Mouse (Mus musculus) intestine, embryonic 14.5 days (tissue): ENCODE measurements around the gene Bcl2l12. TPM values are rescaled to one million over a fixed set of nuclear protein-coding genes. Genes with fewer than 3 reads are reported as not detected.

ENCODE experiments used
- ATAC-seq: fragments of 200-750 bp; cut with Nextera tagmentation; replicated peaks from 2 replicates; pipeline ENCODE4 v1.8.0; 2017; ENCODE audit warnings: low read depth, moderate number of reproducible peaks, moderate TSS enrichment, moderate library complexity; ENCODE audit not compliant: low FRiP score, low TSS enrichment
- DNase-seq: peaks from one replicate; pipeline ENCODE4 v3.0.0-alpha.2; 2018; ENCODE audit warnings: low spot score
- H3K27ac ChIP-seq: fragments of 300-500 bp; sonication (generic); 2 replicates; pipeline ENCODE4 v1.5.1; 2014; ENCODE audit warnings: low read depth, mild to moderate bottlenecking, control low read depth
- H3K27me3 ChIP-seq: fragments of 300-500 bp; sonication (generic); replicated peaks from 2 replicates; pipeline ENCODE4 v1.6.1; 2014; ENCODE audit warnings: low read length, control low read depth; ENCODE audit not compliant: control insufficient read depth, insufficient read depth
- H3K36me3 ChIP-seq: fragments of 300-500 bp; sonication (generic); 2 replicates; pipeline ENCODE4 v1.6.1; 2014; ENCODE audit warnings: low read length, control low read depth; ENCODE audit not compliant: control insufficient read depth, insufficient read depth
- H3K4me1 ChIP-seq: fragments of 300-500 bp; sonication (generic); replicated peaks from 2 replicates; pipeline ENCODE4 v1.6.1; 2014; ENCODE audit warnings: low read length, control low read depth, mixed read lengths; ENCODE audit not compliant: control insufficient read depth, insufficient read depth
- H3K4me2 ChIP-seq: fragments of 300-500 bp; sonication (generic); 2 replicates; pipeline ENCODE4 v1.6.1; 2014; ENCODE audit warnings: low read length
- H3K4me3 ChIP-seq: fragments of 300-500 bp; sonication (generic); 2 replicates; pipeline ENCODE4 v1.5.1; 2014; ENCODE audit warnings: low read depth, low read length, control low read depth, mixed read lengths
- H3K9ac ChIP-seq: fragments of 300-500 bp; sonication (generic); 2 replicates; pipeline ENCODE4 v1.6.1; 2014; ENCODE audit warnings: mild to moderate bottlenecking, low read length
- H3K9me3 ChIP-seq: fragments of 300-500 bp; sonication (generic); 2 replicates; pipeline ENCODE4 v1.6.1; 2016; ENCODE audit warnings: low read length, control low read depth; ENCODE audit not compliant: control insufficient read depth
- whole genome bisulfite sequencing: fragments of 180-500 bp; shearing (Covaris S2); extraction: QIAGEN DNeasy Blood & Tissue Kit; methylation state at CpG from one replicate; pipeline ENCODE4 v1.1.7; 2014; 5-methylcytosine and 5-hydroxymethylcytosine counted together
- polyA plus RNA-seq: library from polyadenylated mRNA; unstranded; fragments of >200 nt; fragmentation: Nextera tagmentation; extraction: Ambion mirVana; gene quantifications from 2 replicates; pipeline ENCODE4 v1.2.1, GENCODE M21; 2014

Gene Bcl2l12
- polyA plus RNA-seq, 1 experiment from 2014 or later = 54.3 TPM

DNA sequence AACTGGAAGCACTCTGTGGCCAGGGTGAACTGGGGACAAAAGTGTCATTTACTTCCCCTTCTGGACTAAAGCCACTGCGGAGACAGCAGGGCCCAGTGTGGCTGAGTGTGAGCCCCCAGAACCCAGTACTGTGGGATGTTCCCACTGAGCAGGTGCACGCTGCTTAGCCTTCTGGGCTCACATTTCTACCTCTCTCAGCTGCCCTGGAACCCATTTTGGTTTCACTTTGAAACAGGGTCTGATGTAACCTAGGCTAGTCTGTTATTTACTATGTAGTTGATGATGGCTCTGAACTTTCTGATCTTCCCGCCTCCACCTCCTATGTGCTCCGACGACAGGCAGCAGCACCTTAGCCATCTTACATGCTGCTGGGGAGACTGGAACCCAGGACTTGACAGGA, 35.7 kb downstream of the Bcl2l12 start:
- H3K27me3 ChIP-seq = no peaks in the 10 kb centered on the region
- H3K27ac ChIP-seq = no peak overlapping the region
- H3K4me2 ChIP-seq = no peak overlapping the region
- peaks cover 29% of the 10 kb centered on the region for H3K36me3 ChIP-seq
- ATAC-seq = no peak
- no peak overlapping the region for H3K4me3 ChIP-seq
- no peak overlapping the region for H3K9ac ChIP-seq
- H3K9me3 ChIP-seq = no peaks in the 10 kb centered on the region
- no peak for DNase-seq
- no peaks in the 10 kb centered on the region for H3K4me1 ChIP-seq
- 90% methylated on average over 5 of the region's 5 CpGs for WGBS

- Histone ChIP-seq H3K27me3 (no peaks in the 10 kb centered on the region), H3K4me1 (no peaks in the 10 kb centered on the region), H3K9me3 (no peaks in the 10 kb centered on the region), H3K9ac (no peak overlapping the region), H3K27ac (no peak overlapping the region), H3K4me3 (no peak overlapping the region), H3K36me3 (peaks cover 29% of the 10 kb centered on the region), H3K4me2 (no peak overlapping the region)
- DNase-seq (no peak), ATAC-seq (no peak)
- 60% methylated on average over 8 of the region's 8 CpGs for WGBS
Measured at GRCm38 (mm10) chr7:44962337-44962736, 36.2 kb downstream of the Bcl2l12 start.

DNA sequence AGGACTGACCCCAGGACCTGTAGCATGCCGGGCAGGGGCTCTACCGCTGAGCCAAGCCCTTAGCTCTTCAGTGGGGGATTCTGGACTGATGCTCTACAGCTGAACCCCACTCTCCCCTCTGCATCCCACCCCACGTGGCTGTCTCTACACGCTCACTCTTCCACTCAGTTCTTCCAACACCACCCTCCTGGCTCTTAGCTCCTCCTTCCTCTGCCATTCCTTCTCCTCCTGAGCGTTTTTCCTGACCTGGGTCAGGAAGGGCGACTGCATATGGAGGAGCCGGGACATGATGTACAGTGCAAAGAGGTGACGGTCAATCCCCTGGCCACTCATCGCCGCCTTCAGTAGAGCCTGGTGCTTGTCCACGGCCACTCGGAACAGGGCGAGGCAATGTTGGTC, 38.0 kb downstream of the Bcl2l12 start:
- Histone ChIP-seq H3K27ac (no peak overlapping the region), H3K4me2 (no peak overlapping the region), H3K4me3 (no peak overlapping the region), H3K9me3 (no peaks in the 10 kb centered on the region), H3K9ac (no peak overlapping the region), H3K4me1 (no peaks in the 10 kb centered on the region), H3K36me3 (peaks cover 24% of the 10 kb centered on the region), H3K27me3 (no peaks in the 10 kb centered on the region)
- WGBS = 88% methylated on average over 13 of the region's 13 CpGs
- DNase-seq (no peak), ATAC-seq (no peak)

GRCm38 (mm10) chr7:44959874-44960511, 38.5 kb downstream of the Bcl2l12 start:
- no peak overlapping the region for H3K27ac ChIP-seq
- ATAC-seq = no peak
- WGBS = 85% methylated on average over 10 of the region's 10 CpGs
- H3K4me3 ChIP-seq = no peak overlapping the region
- H3K4me2 ChIP-seq = no peak overlapping the region
- peaks cover 21% of the 10 kb centered on the region for H3K36me3 ChIP-seq
- H3K4me1 ChIP-seq = no peaks in the 10 kb centered on the region
- H3K27me3 ChIP-seq = no peaks in the 10 kb centered on the region
- H3K9ac ChIP-seq = no peak overlapping the region
- DNase-seq = no peak
- no peaks in the 10 kb centered on the region for H3K9me3 ChIP-seq

- ATAC-seq (no peak), DNase-seq (no peak)
- Histone ChIP-seq H3K4me1 (no peaks in the 10 kb centered on the region), H3K4me3 (no peak overlapping the region), H3K36me3 (peaks cover 20% of the 10 kb centered on the region), H3K27me3 (no peaks in the 10 kb centered on the region), H3K9ac (no peak overlapping the region), H3K27ac (no peak overlapping the region), H3K9me3 (no peaks in the 10 kb centered on the region), H3K4me2 (no peak overlapping the region)
- WGBS = 81% methylated on average over 8 of the region's 8 CpGs
Measured at GRCm38 (mm10) chr7:44959281-44959680, 39.2 kb downstream of the Bcl2l12 start.

DNA sequence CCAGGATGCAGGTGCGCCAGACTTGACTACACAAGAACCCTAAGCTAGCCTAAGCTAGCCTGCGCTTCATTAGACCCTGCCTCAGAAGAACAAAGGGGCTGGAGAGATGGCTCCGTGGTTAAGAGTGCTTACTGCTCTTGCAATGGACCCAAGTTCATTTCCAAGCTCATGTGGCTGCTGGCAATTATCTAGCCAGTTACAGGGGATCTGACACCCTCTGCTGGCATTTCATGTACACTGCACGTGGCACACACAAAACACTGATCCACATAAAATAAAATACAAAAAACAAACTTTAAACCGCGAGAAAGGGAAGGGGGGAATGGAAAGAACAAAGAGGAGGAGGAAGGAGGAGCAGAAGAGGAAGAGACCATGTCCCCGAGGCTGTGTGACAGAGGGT, 40.3 kb downstream of the Bcl2l12 start:
- Histone ChIP-seq H3K9me3 (no peaks in the 10 kb centered on the region), H3K9ac (no peak overlapping the region), H3K27me3 (no peaks in the 10 kb centered on the region), H3K4me3 (no peak overlapping the region), H3K27ac (no peak overlapping the region), H3K4me1 (no peaks in the 10 kb centered on the region), H3K36me3 (peaks cover 17% of the 10 kb centered on the region), H3K4me2 (no peak overlapping the region)
- no peak for DNase-seq
- 54% methylated on average over 7 of the region's 7 CpGs for WGBS
- ATAC-seq = no peak

GRCm38 (mm10) chr7:44957183-44957835, 41.2 kb downstream of the Bcl2l12 start:
- Histone ChIP-seq H3K9me3 (no peaks in the 10 kb centered on the region), H3K9ac (no peak overlapping the region), H3K4me3 (no peak overlapping the region), H3K27me3 (no peaks in the 10 kb centered on the region), H3K36me3 (peaks cover 13% of the 10 kb centered on the region; the same call in 1 of the 2 replicates), H3K27ac (no peak overlapping the region), H3K4me2 (no peak overlapping the region), H3K4me1 (no peaks in the 10 kb centered on the region)
- ATAC-seq (no peak), DNase-seq (no peak)
- WGBS = 77% methylated on average over 20 of the region's 20 CpGs

DNA sequence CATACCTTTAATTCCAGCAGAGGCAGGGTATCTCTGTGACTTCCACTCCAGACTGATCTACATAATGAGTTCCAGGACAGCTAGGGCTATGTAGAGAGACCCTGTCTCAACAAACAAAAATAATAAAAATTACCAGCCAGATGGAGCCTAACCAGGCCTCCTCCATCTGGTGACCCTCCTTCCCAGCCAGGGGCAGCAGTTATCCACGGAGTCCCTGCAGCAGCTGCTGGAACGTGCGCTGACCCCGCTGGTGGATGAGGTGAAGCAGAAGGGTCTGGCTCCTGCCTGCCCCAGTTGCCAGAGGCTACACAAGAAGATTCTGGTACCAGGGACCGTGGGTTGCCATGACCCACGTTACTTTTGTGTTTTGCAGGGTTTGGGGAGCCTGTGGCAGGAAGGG, 42.2 kb downstream of the Bcl2l12 start:
- peaks cover 7% of the 10 kb centered on the region; the same call in 1 of the 2 replicates for H3K36me3 ChIP-seq
- no peak overlapping the region for H3K4me2 ChIP-seq
- peaks cover 6% of the 10 kb centered on the region for H3K27me3 ChIP-seq
- no peak overlapping the region for H3K4me3 ChIP-seq
- no peak overlapping the region for H3K9ac ChIP-seq
- ATAC-seq (no peak), DNase-seq (no peak)
- 60% methylated on average over 6 of the region's 6 CpGs for WGBS
- no peaks in the 10 kb centered on the region for H3K9me3 ChIP-seq
- H3K4me1 ChIP-seq = peaks cover 3% of the 10 kb centered on the region
- no peak overlapping the region for H3K27ac ChIP-seq

DNA sequence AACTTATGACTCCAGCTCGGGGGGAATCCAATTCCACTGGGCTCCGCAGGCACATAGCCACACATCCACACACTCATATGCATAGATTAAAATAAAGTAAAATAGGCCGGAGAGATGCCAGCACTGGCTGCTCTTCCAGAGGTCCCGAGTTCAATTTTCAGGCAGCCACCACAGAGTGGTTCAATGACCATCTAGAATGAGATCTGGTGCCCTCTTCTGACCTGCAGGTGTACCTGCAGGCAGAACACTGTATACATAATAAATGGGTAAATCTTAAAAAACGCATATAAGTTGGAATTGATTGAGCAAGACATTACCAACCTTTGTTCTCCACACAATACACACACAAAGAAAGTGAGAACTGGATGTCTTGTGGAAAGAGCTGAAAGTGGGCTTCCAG, 42.9 kb downstream of the Bcl2l12 start:
- H3K4me2 ChIP-seq = no peak overlapping the region
- no peaks in the 10 kb centered on the region for H3K9me3 ChIP-seq
- no peak overlapping the region for H3K27ac ChIP-seq
- no peak for ATAC-seq
- peaks cover 1% of the 10 kb centered on the region; the same call in 1 of the 2 replicates for H3K36me3 ChIP-seq
- H3K27me3 ChIP-seq = peaks cover 12% of the 10 kb centered on the region
- no peak overlapping the region for H3K4me3 ChIP-seq
- WGBS = 57% methylated on average over 5 of the region's 5 CpGs
- no peak overlapping the region for H3K9ac ChIP-seq
- DNase-seq = no peak
- peaks cover 3% of the 10 kb centered on the region for H3K4me1 ChIP-seq
